Mouse (Mus musculus) heart, embryonic 15.5 days (tissue): ENCODE data around the gene Gse1. TPM values are rescaled to one million over a fixed set of nuclear protein-coding genes. Genes with fewer than 3 reads are reported as not detected.

Experiments
- ATAC-seq: fragments of 200-750 bp; cut with Nextera tagmentation; replicated peaks from 2 replicates; pipeline ENCODE4 v1.8.0; 2017; ENCODE audit warnings: low read depth, moderate TSS enrichment; ENCODE audit not compliant: insufficient number of reproducible peaks, insufficient read depth, low FRiP score
- H3K27ac ChIP-seq: fragments of 300-500 bp; sonication (generic); 2 replicates; pipeline ENCODE4 v1.5.1; 2015; ENCODE audit warnings: mild to moderate bottlenecking, inconsistent platforms
- H3K27me3 ChIP-seq: fragments of 300-500 bp; sonication (generic); 2 replicates; pipeline ENCODE4 v1.6.1; 2015; ENCODE audit warnings: inconsistent platforms
- H3K36me3 ChIP-seq: fragments of 300-500 bp; sonication (generic); 2 replicates; pipeline ENCODE4 v1.6.1; 2015; ENCODE audit warnings: mild to moderate bottlenecking, inconsistent platforms
- H3K4me1 ChIP-seq: fragments of 300-500 bp; sonication (generic); replicated peaks from 2 replicates; pipeline ENCODE4 v1.6.1; 2015; ENCODE audit warnings: inconsistent platforms
- H3K4me2 ChIP-seq: fragments of 300-500 bp; sonication (generic); 2 replicates; pipeline ENCODE4 v1.6.1; 2015; ENCODE audit warnings: inconsistent platforms, mild to moderate bottlenecking, moderate library complexity
- H3K4me3 ChIP-seq: fragments of 300-500 bp; sonication (generic); 2 replicates; pipeline ENCODE4 v1.5.1; 2015; ENCODE audit warnings: mild to moderate bottlenecking, inconsistent platforms
- H3K9ac ChIP-seq: fragments of 300-500 bp; sonication (generic); 2 replicates; pipeline ENCODE4 v1.6.1; 2015; ENCODE audit warnings: mild to moderate bottlenecking, inconsistent platforms
- H3K9me3 ChIP-seq: fragments of 300-500 bp; sonication (generic); replicated peaks from 2 replicates; pipeline ENCODE4 v1.6.1; 2016; ENCODE audit warnings: inconsistent platforms
- WGBS: fragments of 180-500 bp; shearing (Covaris S2); methylation state at CpG from one replicate; pipeline ENCODE4 v1.1.7; 2015; ENCODE audit warnings: mixed read lengths; 5-methylcytosine and 5-hydroxymethylcytosine counted together
- microRNA-seq: library from miRNA; unstranded; fragments of <30 nt; microRNA quantifications from one replicate; pipeline ENCODE4, GENCODE M21; 2016
- polyA plus RNA-seq: library from polyadenylated mRNA; unstranded; fragments of >200 nt; fragmentation: Nextera tagmentation; extraction: Ambion mirVana; gene quantifications from 2 replicates; pipeline ENCODE4 v1.2.1, GENCODE M21; 2015

The Gse1 gene
- polyA plus RNA-seq, 1 experiment from 2014 or later, result 8.9 TPM

DNA sequence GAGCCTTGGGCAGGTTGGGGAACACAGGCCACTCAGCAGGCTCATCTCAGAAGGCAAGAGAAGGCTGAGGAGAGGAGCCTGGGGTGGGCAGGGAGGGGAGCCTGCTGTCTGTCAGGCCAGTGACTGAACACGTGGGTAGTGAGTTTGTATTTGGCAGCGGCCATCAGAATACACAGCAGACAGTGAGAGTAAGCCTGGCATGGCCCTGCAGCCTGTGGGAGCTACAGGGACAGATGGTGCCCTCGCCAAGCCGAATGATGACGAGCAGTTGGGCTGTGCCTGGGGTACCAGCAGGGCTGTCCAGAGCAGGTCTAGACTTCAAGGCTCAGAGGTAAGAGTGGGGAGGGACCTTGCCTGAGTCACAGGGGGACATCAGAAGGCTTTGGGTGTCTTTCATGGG, 399.0 kb downstream of the Gse1 start:
- H3K27ac ChIP-seq, result no peak overlapping the region
- 76% methylated on average over 5 of the region's 5 CpGs for WGBS
- H3K9ac ChIP-seq, result no peak overlapping the region
- H3K27me3 ChIP-seq, result no peaks in the 10 kb centered on the region; the same call in 1 of the 2 replicates
- H3K9me3 ChIP-seq, result no peaks in the 10 kb centered on the region
- H3K4me1 ChIP-seq, result peaks cover 9% of the 10 kb centered on the region
- no peak overlapping the region for H3K4me3 ChIP-seq
- H3K36me3 ChIP-seq, result no peaks in the 10 kb centered on the region
- no peak overlapping the region for H3K4me2 ChIP-seq
- ATAC-seq, result no peak

DNA sequence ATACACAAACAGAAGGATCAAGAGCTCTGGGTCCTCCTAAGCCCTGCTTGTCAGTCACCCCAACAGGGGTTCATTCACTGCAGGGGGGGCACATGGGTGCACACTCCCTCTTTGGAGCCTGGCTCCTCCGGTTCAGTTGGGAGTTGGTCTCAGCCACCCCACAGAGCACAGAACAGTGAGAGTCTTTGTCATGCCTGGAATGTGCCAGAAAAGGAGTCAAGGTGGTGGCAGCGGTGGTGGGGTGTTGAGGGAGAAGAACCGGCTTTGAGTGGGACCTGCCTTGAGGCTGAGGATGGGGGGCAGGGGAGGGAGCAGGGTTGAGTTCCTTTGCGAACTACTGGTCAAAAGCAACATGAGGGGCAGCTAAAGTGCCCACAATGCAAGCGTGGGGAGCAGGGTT, 401.8 kb downstream of the Gse1 start:
- Histone ChIP-seq H3K9ac (no peak overlapping the region), H3K4me2 (no peak overlapping the region), H3K9me3 (no peaks in the 10 kb centered on the region), H3K4me1 (peaks cover 22% of the 10 kb centered on the region), H3K36me3 (no peaks in the 10 kb centered on the region), H3K4me3 (no peak overlapping the region), H3K27me3 (no peaks in the 10 kb centered on the region; the same call in 1 of the 2 replicates), H3K27ac (no peak overlapping the region)
- 37% methylated on average over 5 of the region's 5 CpGs for WGBS
- no peak for ATAC-seq

GRCm38 (mm10) chr8:120630848-120631247, 402.6 kb downstream of the Gse1 start:
- 46% methylated on average over 6 of the region's 6 CpGs for WGBS
- H3K4me1 ChIP-seq, result peaks cover 22% of the 10 kb centered on the region
- H3K4me2 ChIP-seq, result no peak overlapping the region

More at GRCm38 (mm10) chr8:120630848-120631247, 402.6 kb downstream of the Gse1 start:
- no peak for ATAC-seq
- Histone ChIP-seq H3K27ac (no peak overlapping the region), H3K9me3 (no peaks in the 10 kb centered on the region), H3K27me3 (peaks cover 3% of the 10 kb centered on the region; the same call in 1 of the 2 replicates), H3K9ac (no peak overlapping the region), H3K36me3 (no peaks in the 10 kb centered on the region), H3K4me3 (no peak overlapping the region)

Small RNAs within 50 kb of the gene (microRNA-seq; reads per million reads assigned to microRNA genes)
- gene Gm22715 (not detected), gene Mir7687 (not detected)

Other genes with a start within 250 kb of the Gse1 start
- gene Crispld2, start 236.0 kb upstream of the Gse1 start, polyA plus RNA-seq, result 3.4 and 4.7 TPM in 2 replicates
- gene Zdhhc7, start 127.0 kb upstream of the Gse1 start, polyA plus RNA-seq, result 30.7 and 38.6 TPM in 2 replicates
- gene 6430548M08Rik, start 114.3 kb upstream of the Gse1 start, polyA plus RNA-seq, result 6.6 and 8.3 TPM in 2 replicates
- gene Fam92b, start 51.0 kb upstream of the Gse1 start, polyA plus RNA-seq, result 0.36 and 0.38 TPM in 2 replicates